Mouse (Mus musculus): ENCODE data around the gene Csnk2a2. TPM values are rescaled to one million over a fixed set of nuclear protein-coding genes. Genes with fewer than 3 reads are reported as not detected.

Gene Csnk2a2
- polyA plus RNA-seq, 1 experiment from 2014 or later, result 7.6 TPM

- Histone ChIP-seq H3K9ac (ENCODE audit: low read length) (no peak overlapping the region), H3K27me3 (ENCODE audit: control insufficient read depth, insufficient read depth, low read length) (no peaks in the 10 kb centered on the region), H3K4me1 (ENCODE audit: control insufficient read depth, insufficient read depth, low read length) (no peaks in the 10 kb centered on the region), H3K4me2 (ENCODE audit: low read depth, low read length) (no peak overlapping the region), H3K9me3 (replicated peaks; ENCODE audit: control insufficient read depth, low read length) (no peaks in the 10 kb centered on the region), H3K36me3 (ENCODE audit: control insufficient read depth, insufficient read depth, low read length) (no peaks in the 10 kb centered on the region), H3K4me3 (replicated peaks; ENCODE audit: low read length) (no peak overlapping the region), H3K27ac (ENCODE audit: low read length) (no peak overlapping the region)
- WGBS, result 69% methylated on average over 4 of the region's 4 CpGs
- ATAC-seq (ENCODE audit: insufficient read depth, low FRiP score), result no peak
Observed at GRCm38 (mm10) chr8:95512257-95512656, 22.4 kb upstream of the Csnk2a2 start.

- no peak overlapping the region for H3K4me2 ChIP-seq (ENCODE audit: low read depth, low read length)
- H3K4me1 ChIP-seq (ENCODE audit: control insufficient read depth, insufficient read depth, low read length), result no peaks in the 10 kb centered on the region
- H3K27ac ChIP-seq (ENCODE audit: low read length), result no peak overlapping the region
- no peak overlapping the region for H3K4me3 ChIP-seq (replicated peaks; ENCODE audit: low read length)
- no peaks in the 10 kb centered on the region for H3K36me3 ChIP-seq (ENCODE audit: control insufficient read depth, insufficient read depth, low read length)
- H3K9ac ChIP-seq (ENCODE audit: low read length), result no peak overlapping the region
- no peaks in the 10 kb centered on the region for H3K27me3 ChIP-seq (ENCODE audit: control insufficient read depth, insufficient read depth, low read length)
- 76% methylated on average over 5 of the region's 5 CpGs for WGBS
- ATAC-seq (ENCODE audit: insufficient read depth, low FRiP score), result no peak
- no peaks in the 10 kb centered on the region for H3K9me3 ChIP-seq (replicated peaks; ENCODE audit: control insufficient read depth, low read length)
Observed at GRCm38 (mm10) chr8:95506245-95506644, 16.4 kb upstream of the Csnk2a2 start.

- H3K9me3 ChIP-seq (replicated peaks; ENCODE audit: control insufficient read depth, low read length), result no peaks in the 10 kb centered on the region
- H3K9ac ChIP-seq (ENCODE audit: low read length), result no peak overlapping the region
- no peaks in the 10 kb centered on the region for H3K4me1 ChIP-seq (ENCODE audit: control insufficient read depth, insufficient read depth, low read length)
- WGBS, result 76% methylated on average over 3 of the region's 3 CpGs
- no peak overlapping the region for H3K27ac ChIP-seq (ENCODE audit: low read length)
- H3K4me3 ChIP-seq (replicated peaks; ENCODE audit: low read length), result no peak overlapping the region
- H3K36me3 ChIP-seq (ENCODE audit: control insufficient read depth, insufficient read depth, low read length), result no peaks in the 10 kb centered on the region
- no peak for ATAC-seq (ENCODE audit: insufficient read depth, low FRiP score)
- H3K4me2 ChIP-seq (ENCODE audit: low read depth, low read length), result no peak overlapping the region
- H3K27me3 ChIP-seq (ENCODE audit: control insufficient read depth, insufficient read depth, low read length), result no peaks in the 10 kb centered on the region
Observed at GRCm38 (mm10) chr8:95505606-95506005, 15.8 kb upstream of the Csnk2a2 start.

GRCm38 (mm10) chr8:95504835-95505234, 15.0 kb upstream of the Csnk2a2 start:
- Histone ChIP-seq H3K4me2 (ENCODE audit: low read depth, low read length) (no peak overlapping the region), H3K9ac (ENCODE audit: low read length) (no peak overlapping the region), H3K4me1 (ENCODE audit: control insufficient read depth, insufficient read depth, low read length) (no peaks in the 10 kb centered on the region), H3K36me3 (ENCODE audit: control insufficient read depth, insufficient read depth, low read length) (no peaks in the 10 kb centered on the region), H3K4me3 (replicated peaks; ENCODE audit: low read length) (no peak overlapping the region), H3K27ac (ENCODE audit: low read length) (no peak overlapping the region), H3K9me3 (replicated peaks; ENCODE audit: control insufficient read depth, low read length) (no peaks in the 10 kb centered on the region), H3K27me3 (ENCODE audit: control insufficient read depth, insufficient read depth, low read length) (no peaks in the 10 kb centered on the region)
- 68% methylated on average over 5 of the region's 5 CpGs for WGBS
- ATAC-seq (ENCODE audit: insufficient read depth, low FRiP score), result no peak

- ATAC-seq (ENCODE audit: insufficient read depth, low FRiP score), result no peak
- no peak overlapping the region for H3K4me2 ChIP-seq (ENCODE audit: low read depth, low read length)
- no peaks in the 10 kb centered on the region for H3K4me1 ChIP-seq (ENCODE audit: control insufficient read depth, insufficient read depth, low read length)
- no peak overlapping the region for H3K27ac ChIP-seq (ENCODE audit: low read length)
- H3K9me3 ChIP-seq (replicated peaks; ENCODE audit: control insufficient read depth, low read length), result no peaks in the 10 kb centered on the region
- 73% methylated on average over 7 of the region's 7 CpGs for WGBS
- H3K27me3 ChIP-seq (ENCODE audit: control insufficient read depth, insufficient read depth, low read length), result no peaks in the 10 kb centered on the region
- no peak overlapping the region for H3K4me3 ChIP-seq (replicated peaks; ENCODE audit: low read length)
- no peaks in the 10 kb centered on the region for H3K36me3 ChIP-seq (ENCODE audit: control insufficient read depth, insufficient read depth, low read length)
- no peak overlapping the region for H3K9ac ChIP-seq (ENCODE audit: low read length)
Observed at GRCm38 (mm10) chr8:95502431-95502830, 12.6 kb upstream of the Csnk2a2 start.

GRCm38 (mm10) chr8:95500436-95500835, 10.6 kb upstream of the Csnk2a2 start:
- Histone ChIP-seq H3K9ac (ENCODE audit: low read length) (no peak overlapping the region), H3K36me3 (ENCODE audit: control insufficient read depth, insufficient read depth, low read length) (no peaks in the 10 kb centered on the region), H3K4me3 (replicated peaks; ENCODE audit: low read length) (no peak overlapping the region), H3K27ac (ENCODE audit: low read length) (no peak overlapping the region), H3K27me3 (ENCODE audit: control insufficient read depth, insufficient read depth, low read length) (no peaks in the 10 kb centered on the region), H3K4me1 (ENCODE audit: control insufficient read depth, insufficient read depth, low read length) (no peaks in the 10 kb centered on the region), H3K9me3 (replicated peaks; ENCODE audit: control insufficient read depth, low read length) (no peaks in the 10 kb centered on the region), H3K4me2 (ENCODE audit: low read depth, low read length) (no peak overlapping the region)
- 97% methylated on average over 5 of the region's 5 CpGs for WGBS
- ATAC-seq (ENCODE audit: insufficient read depth, low FRiP score), result no peak

GRCm38 (mm10) chr8:95499266-95500064, 9.6 kb upstream of the Csnk2a2 start:
- WGBS, result 70% methylated on average over 4 of the region's 4 CpGs
- Histone ChIP-seq H3K9me3 (replicated peaks; ENCODE audit: control insufficient read depth, low read length) (no peaks in the 10 kb centered on the region), H3K27me3 (ENCODE audit: control insufficient read depth, insufficient read depth, low read length) (no peaks in the 10 kb centered on the region), H3K4me1 (ENCODE audit: control insufficient read depth, insufficient read depth, low read length) (no peaks in the 10 kb centered on the region), H3K36me3 (ENCODE audit: control insufficient read depth, insufficient read depth, low read length) (no peaks in the 10 kb centered on the region), H3K4me2 (ENCODE audit: low read depth, low read length) (no peak overlapping the region), H3K9ac (ENCODE audit: low read length) (no peak overlapping the region), H3K27ac (ENCODE audit: low read length) (no peak overlapping the region), H3K4me3 (replicated peaks; ENCODE audit: low read length) (no peak overlapping the region)
- ATAC-seq (ENCODE audit: insufficient read depth, low FRiP score), result no peak

GRCm38 (mm10) chr8:95497821-95498220, 8.0 kb upstream of the Csnk2a2 start:
- no peak overlapping the region for H3K27ac ChIP-seq (ENCODE audit: low read length)
- no peak overlapping the region for H3K4me3 ChIP-seq (replicated peaks; ENCODE audit: low read length)
- no peaks in the 10 kb centered on the region for H3K9me3 ChIP-seq (replicated peaks; ENCODE audit: control insufficient read depth, low read length)
- no peak for ATAC-seq (ENCODE audit: insufficient read depth, low FRiP score)
- no peak overlapping the region for H3K9ac ChIP-seq (ENCODE audit: low read length)
- H3K36me3 ChIP-seq (ENCODE audit: control insufficient read depth, insufficient read depth, low read length), result no peaks in the 10 kb centered on the region
- no peaks in the 10 kb centered on the region for H3K4me1 ChIP-seq (ENCODE audit: control insufficient read depth, insufficient read depth, low read length)
- no peak overlapping the region for H3K4me2 ChIP-seq (ENCODE audit: low read depth, low read length)
- no peaks in the 10 kb centered on the region for H3K27me3 ChIP-seq (ENCODE audit: control insufficient read depth, insufficient read depth, low read length)
- 66% methylated on average over 3 of the region's 3 CpGs for WGBS

- Histone ChIP-seq H3K4me1 (ENCODE audit: control insufficient read depth, insufficient read depth, low read length) (no peaks in the 10 kb centered on the region), H3K9me3 (replicated peaks; ENCODE audit: control insufficient read depth, low read length) (no peaks in the 10 kb centered on the region), H3K27ac (ENCODE audit: low read length) (no peak overlapping the region), H3K36me3 (ENCODE audit: control insufficient read depth, insufficient read depth, low read length) (no peaks in the 10 kb centered on the region), H3K4me2 (ENCODE audit: low read depth, low read length) (no peak overlapping the region), H3K9ac (ENCODE audit: low read length) (no peak overlapping the region), H3K4me3 (replicated peaks; ENCODE audit: low read length) (no peak overlapping the region), H3K27me3 (ENCODE audit: control insufficient read depth, insufficient read depth, low read length) (no peaks in the 10 kb centered on the region)
- WGBS, result 26% methylated on average over 3 of the region's 3 CpGs
- peak; percentile 10; the same call in 1 of the 2 replicates for ATAC-seq (ENCODE audit: insufficient read depth, low FRiP score)
Observed at GRCm38 (mm10) chr8:95496420-95496819, 6.6 kb upstream of the Csnk2a2 start.
